Mouse (Mus musculus) ES-Bruce4 (cell line): ENCODE results near the gene Slc25a16.

Experiments
- CTCF ChIP-seq: IDR thresholded peaks from one replicate; pipeline ENCODE4 v1.8.1; 2011; ENCODE audit warnings: low read depth, low read length
- EP300 ChIP-seq: IDR thresholded peaks from 2 replicates; pipeline ENCODE4 v1.6.1; 2011; ENCODE audit warnings: low read depth, low read length; ENCODE audit not compliant: insufficient read depth
- POLR2A ChIP-seq: IDR thresholded peaks from one replicate; pipeline ENCODE4 v1.8.1; 2011; ENCODE audit warnings: low read length; ENCODE audit not compliant: insufficient read depth

GRCm38 (mm10) chr10:62987341-62987740 is 66.9 kb downstream of the Slc25a16 start:
- peak; percentile 64 for TF ChIP-seq CTCF
- no peak for TF ChIP-seq EP300
- TF ChIP-seq POLR2A = no peak
